Mouse (Mus musculus) frontal cortex, postnatal 25 days (tissue): ENCODE measurements around the gene Stard10.

Source experiments
- DNase-seq, 2 experiments: peaks; one replicate each; pipeline ENCODE4 v3.0.0; 2022; ENCODE audit warnings: low spot score in 2 of 2

Gene Stard10

DNA sequence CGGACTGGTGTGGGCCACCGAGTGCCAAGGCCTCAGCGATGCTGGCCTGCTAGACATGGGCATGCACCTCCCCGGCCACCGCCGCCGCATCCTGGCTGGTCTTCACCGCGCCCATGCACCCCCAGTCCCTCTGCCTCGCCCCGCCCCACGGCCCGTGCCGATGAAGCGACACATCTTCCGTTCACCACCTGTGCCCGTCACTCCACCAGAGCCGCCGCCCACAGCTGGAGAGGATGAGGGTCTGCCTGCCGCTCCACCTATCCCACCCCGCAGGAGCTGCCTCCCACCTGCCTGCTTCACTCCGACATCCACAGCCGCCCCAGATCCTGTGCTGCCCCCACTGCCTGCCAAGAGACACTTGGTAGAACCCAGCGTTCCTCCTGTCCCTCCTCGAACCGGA, 56.2 kb downstream of the Stard10 start:
- DNase-seq: no peak

DNA sequence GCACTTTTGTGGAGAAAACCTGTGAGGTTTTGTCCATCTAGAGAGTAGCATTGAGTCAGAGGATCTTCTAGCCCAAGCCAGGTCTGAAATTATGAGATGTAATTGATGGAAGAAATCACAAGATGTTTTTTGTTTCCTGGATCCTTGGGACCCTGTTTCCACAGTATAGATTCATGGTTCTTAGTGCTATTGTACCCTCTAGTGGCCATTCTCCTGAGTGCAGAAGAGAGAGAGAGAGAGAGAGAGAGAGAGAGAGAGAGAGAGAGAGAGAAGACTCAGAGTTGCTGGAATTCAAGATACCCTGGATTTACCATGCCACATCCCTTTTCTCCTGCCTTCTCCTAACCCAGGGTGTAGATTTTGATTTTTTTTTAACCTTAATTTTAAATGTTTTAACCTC, 57.3 kb downstream of the Stard10 start:
- no peak for DNase-seq

- DNase-seq: no peak
These were observed 59.9 kb downstream of the Stard10 start for GRCm38 (mm10) chr7:101376701-101377340.

- no peak for DNase-seq
These were observed 60.9 kb downstream of the Stard10 start for GRCm38 (mm10) chr7:101377741-101378262.

DNA sequence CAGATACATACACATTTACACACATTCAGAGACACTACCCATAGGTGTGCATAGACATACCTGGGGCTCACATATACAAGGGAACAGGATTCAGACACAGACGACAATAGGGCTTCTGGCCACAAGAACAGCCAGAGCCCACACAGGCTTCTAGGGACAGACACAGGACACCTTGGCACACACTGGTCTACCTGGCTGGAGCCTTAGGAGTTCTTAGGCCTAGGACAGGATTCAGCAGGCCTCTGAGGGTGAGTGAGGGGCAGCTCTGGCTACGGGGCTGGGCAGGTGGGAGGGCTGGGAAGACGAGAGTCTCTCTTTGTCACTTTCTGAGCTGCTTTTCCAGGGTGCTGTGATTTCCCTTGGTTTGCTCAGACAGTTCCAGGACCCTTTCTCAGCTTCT, 61.4 kb downstream of the Stard10 start:
- no peak for DNase-seq

DNA sequence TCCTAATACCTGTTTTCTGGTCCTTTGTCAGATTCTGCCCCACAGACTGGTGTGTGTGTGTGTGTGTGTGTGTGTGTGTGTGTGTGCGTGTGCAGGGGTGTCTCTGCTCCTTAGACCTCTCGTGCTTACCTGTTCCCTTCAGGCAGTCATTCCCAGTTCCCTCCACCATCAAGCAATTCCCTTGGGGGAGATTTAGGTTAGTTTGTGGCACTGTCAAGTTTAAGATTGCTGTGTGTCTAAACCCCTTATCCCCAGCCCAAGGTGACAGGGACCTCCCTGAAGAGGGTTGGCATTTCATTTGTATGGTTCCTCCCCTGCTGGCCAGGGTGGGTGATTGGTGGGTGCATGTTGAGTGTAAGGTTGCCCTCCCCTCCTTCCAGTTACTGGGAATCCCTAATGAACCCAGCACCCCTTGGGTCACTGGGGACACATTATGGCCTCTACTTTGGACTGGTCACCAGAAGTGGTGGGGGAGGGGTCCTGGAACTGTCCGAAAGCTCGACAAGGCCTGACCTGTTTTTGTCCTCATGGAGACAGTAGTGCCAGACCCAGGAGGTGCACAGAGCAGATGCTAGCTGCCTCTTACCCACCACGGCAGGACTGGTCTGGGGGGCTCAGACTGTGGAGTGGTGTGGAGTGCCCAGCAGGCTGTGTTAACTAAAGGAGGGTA, 62.0 kb downstream of the Stard10 start:
- DNase-seq: no peak

GRCm38 (mm10) chr7:101379732-101380131, 62.8 kb downstream of the Stard10 start:
- DNase-seq: no peak

- no peak for DNase-seq
These were observed 64.6 kb downstream of the Stard10 start for GRCm38 (mm10) chr7:101381512-101381911.

GRCm38 (mm10) chr7:101382378-101382777, 65.5 kb downstream of the Stard10 start:
- no peak for DNase-seq

DNA sequence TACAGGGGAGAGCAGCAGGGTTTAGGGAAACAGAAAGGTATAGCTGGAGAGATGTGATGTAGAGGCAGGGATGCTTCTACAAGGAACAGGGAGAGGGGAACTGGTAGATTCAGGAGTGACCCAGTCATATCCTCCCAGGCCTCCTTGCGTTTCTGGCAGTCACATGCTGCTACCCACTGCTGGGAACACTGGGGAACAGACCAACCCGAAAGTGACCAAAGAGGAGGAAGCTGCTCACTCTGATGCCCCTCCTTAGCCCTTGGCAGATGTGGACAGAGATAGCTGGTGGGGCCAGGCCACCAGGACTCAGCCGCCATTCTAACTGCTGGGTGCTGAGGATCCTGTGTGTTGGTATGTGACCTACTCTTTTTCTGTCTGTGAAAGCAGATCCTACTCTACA, 66.9 kb downstream of the Stard10 start:
- no peak for DNase-seq

- no peak for DNase-seq
These were observed 68.0 kb downstream of the Stard10 start for GRCm38 (mm10) chr7:101384931-101385330.

DNA sequence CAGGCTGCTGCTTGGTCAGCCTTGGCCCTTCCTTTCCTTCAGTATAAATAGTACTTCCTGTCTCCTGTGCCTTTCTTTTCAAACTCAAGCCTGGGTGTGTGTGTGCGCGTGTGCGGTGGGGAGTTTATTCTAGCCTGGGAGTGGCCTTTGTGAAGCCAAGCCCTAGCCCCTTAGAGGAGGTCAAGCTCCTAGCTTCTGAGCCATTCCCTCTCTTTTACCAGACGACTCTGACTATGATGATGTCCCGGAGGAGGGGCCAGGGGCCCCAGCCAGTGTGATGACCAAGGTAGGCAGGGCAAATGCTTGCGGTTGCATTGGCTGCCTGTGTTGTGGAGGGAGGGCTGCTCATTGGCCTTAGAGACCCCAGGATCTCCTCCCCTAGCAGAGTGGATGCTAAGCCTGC, 68.4 kb downstream of the Stard10 start:
- DNase-seq: no peak

DNA sequence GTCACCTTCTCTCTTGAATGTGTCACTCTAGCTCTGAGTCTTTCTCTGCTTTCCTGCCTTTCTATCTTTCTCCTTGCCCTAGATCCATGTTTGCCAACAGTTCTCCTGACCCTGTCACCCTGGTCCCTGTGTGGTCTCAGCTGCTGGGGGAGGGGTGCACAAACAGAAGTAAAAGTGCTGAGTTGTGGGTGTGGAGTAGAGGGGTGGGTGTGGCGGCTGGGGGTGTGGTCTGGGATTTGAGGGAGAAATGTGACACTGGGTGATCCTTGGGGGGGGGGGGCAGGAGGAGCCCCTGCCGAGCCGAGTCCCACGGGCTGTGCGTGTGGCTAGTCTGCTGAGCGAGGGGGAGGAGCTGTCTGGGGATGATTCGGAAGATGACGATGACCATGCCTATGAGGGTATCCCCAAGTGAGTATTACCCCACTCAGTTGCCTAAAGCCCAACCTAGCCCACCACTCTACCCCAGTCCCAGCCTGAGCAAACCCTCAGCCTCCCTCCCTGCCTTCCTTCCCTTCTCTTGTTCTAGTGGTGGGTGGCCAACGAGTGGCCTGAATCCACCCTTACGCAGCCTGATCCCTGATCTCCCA, 69.1 kb downstream of the Stard10 start:
- no peak for DNase-seq

DNA sequence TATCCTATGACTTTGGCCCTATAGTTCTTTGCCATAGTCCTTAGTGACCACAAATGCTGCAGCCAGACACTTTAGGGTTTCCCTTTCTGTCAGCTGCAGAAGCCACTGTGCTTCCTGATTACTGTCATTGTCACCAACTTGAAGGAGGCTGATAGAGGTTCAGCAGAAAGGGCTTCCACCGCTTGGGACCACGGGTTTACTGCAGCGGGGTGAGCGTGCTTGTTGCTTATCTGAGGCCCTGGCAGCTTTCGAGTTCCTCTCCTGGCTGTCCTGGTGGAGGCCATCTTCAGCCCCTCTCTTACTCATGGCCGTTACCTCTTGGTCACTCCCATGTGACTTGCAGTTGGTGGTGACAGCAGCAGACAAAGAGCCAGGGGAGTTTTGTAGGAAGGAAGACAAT, 72.4 kb downstream of the Stard10 start:
- no peak for DNase-seq

DNA sequence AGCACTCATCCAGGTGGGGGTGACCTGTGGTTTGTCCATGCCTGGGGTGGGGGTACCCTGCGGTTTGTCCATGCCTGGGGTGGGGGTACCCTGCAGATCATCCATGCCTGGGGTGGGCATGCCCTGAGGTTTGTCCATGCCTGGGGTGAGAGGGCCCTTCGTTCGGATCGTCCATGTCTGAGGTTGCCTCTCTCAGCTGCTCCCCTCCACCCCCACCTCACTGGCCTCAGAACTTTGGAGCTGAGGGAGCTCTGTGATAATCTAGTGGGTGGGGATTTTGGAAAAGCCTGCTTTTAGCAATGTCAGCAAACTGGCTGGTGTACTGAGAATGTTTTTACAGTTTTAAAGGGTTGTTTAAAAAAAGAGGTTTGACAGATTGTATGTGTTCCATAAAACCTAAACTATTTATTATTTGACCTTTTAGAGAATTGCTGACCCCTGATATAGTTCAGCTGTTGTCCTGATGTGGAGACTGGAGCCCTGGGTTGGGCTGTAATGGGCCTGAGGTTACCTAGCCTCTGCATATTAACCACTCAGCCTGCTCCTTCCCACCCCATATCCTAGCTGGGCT, 75.1 kb downstream of the Stard10 start:
- DNase-seq: no peak

GRCm38 (mm10) chr7:101393015-101393414, 76.1 kb downstream of the Stard10 start:
- DNase-seq: no peak

- no peak for DNase-seq
These were observed 77.0 kb downstream of the Stard10 start for GRCm38 (mm10) chr7:101393694-101394504.

GRCm38 (mm10) chr7:101394569-101394968, 77.7 kb downstream of the Stard10 start:
- no peak for DNase-seq

GRCm38 (mm10) chr7:101395471-101395870, 78.6 kb downstream of the Stard10 start:
- no peak for DNase-seq
